20 mouse cellular contexts compared by ENCODE assay signal in genomic region chr10:93104357-93104756, GRCm38 (mm10). TPM values are rescaled to one million over a fixed set of nuclear protein-coding genes. Genes with fewer than 3 reads are reported as not detected.
DNase-seq lines count a peak whose midpoint lies in the region; ATAC-seq and TF ChIP-seq lines count a peak whose summit lies in the region.
"Had no signal": no experiment of that assay in that cellular context is flagged by ENCODE, and none has a peak within 500 bp of the region (broad histone marks: within the 10 kb centered on the region; RNA-seq: fewer than 3 reads in every experiment).

No protein-coding gene starts in this region.

- H3K4me1 ChIP-seq in cortical plate, adult 2 months (ENCODE audit: control insufficient read depth, insufficient read depth, low read length) = no peaks in the 10 kb centered on the region
- H3K4me1 ChIP-seq: heart, embryonic 13.5 days; limb, embryonic 10.5 days; liver, embryonic 12.5 days; lung, embryonic 15.5 days; megakaryocyte, embryonic 14.5 days; neural tube, embryonic 13.5 days had no signal

- DNase-seq in left cerebral cortex, adult 11 months (ENCODE audit: low spot score) = peak; percentile 77
- no peak for DNase-seq in left cerebral cortex, postnatal 10 days (ENCODE audit: extremely low spot score in 1 of 2, low spot score in 2 of 2)
- peak; percentile 54 to 73 for DNase-seq in layer of hippocampus, adult 8-10 months (ENCODE audit: low spot score in 2 of 2)
- DNase-seq in gastrocnemius, postnatal 10 days = no peak
- DNase-seq in retina, embryonic 14.5 days (ENCODE audit: low spot score) = no peak
- DNase-seq in lung, postnatal 36 days = no peak
- DNase-seq: adrenal gland, postnatal 10 days; cerebellum, adult 9-10 months; gastrocnemius, postnatal 36 days; thymus, adult 2 months had no signal

- TF ChIP-seq POLR2A in cortical plate, adult 2 months (IDR thresholded peaks at IDR 0.05; ENCODE audit: extremely low read depth, insufficient read depth, low read length) = no peak

- intact Hi-C loops in left cerebral cortex, postnatal 10 days (cut with DNase I) = no loop called here

- 0 out of 2 replicates have a peak overlapping the region, but pooled peaks have one; percentile 33 for H3K27ac ChIP-seq in cortical plate, adult 2 months (ENCODE audit: insufficient read depth, low read length)
- H3K27ac ChIP-seq: heart, embryonic 13.5 days; limb, embryonic 10.5 days; liver, embryonic 12.5 days; lung, embryonic 15.5 days; neural tube, embryonic 13.5 days had no signal

- peak; percentile 54 for ATAC-seq in megakaryocyte, adult 5-6 weeks (ENCODE audit: poor library complexity, severe bottlenecking)
- ATAC-seq: CD4-positive, CD25-positive, alpha-beta regulatory T cell, adult 4 months; forebrain, embryonic 16.5 days; liver, embryonic 12.5 days had no signal

- no peak for TF ChIP-seq CTCF in cortical plate, adult 2 months (IDR thresholded peaks at IDR 0.05; ENCODE audit: extremely low read depth, insufficient read depth, low read length)

- H3K4me3 ChIP-seq in cortical plate, adult 2 months (ENCODE audit: insufficient read depth, low read length) = no peak overlapping the region
- H3K4me3 ChIP-seq: heart, embryonic 13.5 days; limb, embryonic 10.5 days; liver, embryonic 12.5 days; lung, embryonic 15.5 days; megakaryocyte, embryonic 14.5 days; neural tube, embryonic 13.5 days had no signal

RNA-seq across cellular contexts. Expression of gene Cfap54, which starts 22.9 kb away (rescaled TPM):
- total RNA-seq in left cerebral cortex, postnatal 10 days (2021) = 10 to 100 TPM; 13.4 to 19.2 TPM
- 3.9 TPM in 2 replicates for polyA plus RNA-seq in cortical plate, adult 2 months (2012; rRNA removed)
- total RNA-seq in layer of hippocampus, adult 8-10 months (2022) = 10 to 100 TPM; 15.7 to 23.5 (median 20.8) TPM
- total RNA-seq in megakaryocyte, adult 5-6 weeks (2015) = 0.25 and 0.57 TPM in 2 replicates
- total RNA-seq in megakaryocyte, adult 5-6 weeks (2017) = 0.24 and 1.1 TPM in 2 replicates
- 1 to 10 TPM in 1 of 2 experiments, under 1 TPM in 1; 0.54 to 1.1 TPM for total RNA-seq in gastrocnemius, postnatal 10 days (2021)

RNA-seq across cellular contexts. Expression of gene Cdk17, which starts 56.3 kb away (rescaled TPM):
- total RNA-seq in left cerebral cortex, postnatal 10 days (2021) = 100 to 1,000 TPM; 141 to 150 TPM
- 134 and 142 TPM in 2 replicates for polyA plus RNA-seq in cortical plate, adult 2 months (2012; rRNA removed)
- 100 to 1,000 TPM; 169 to 201 (median 193) TPM for total RNA-seq in layer of hippocampus, adult 8-10 months (2022)
- total RNA-seq in megakaryocyte, adult 5-6 weeks (2015) = 33.0 and 36.3 TPM in 2 replicates
- total RNA-seq in megakaryocyte, adult 5-6 weeks (2017) = 36.5 and 41.5 TPM in 2 replicates
- 10 to 100 TPM; 18.6 to 22.6 TPM for total RNA-seq in gastrocnemius, postnatal 10 days (2021)

Comparison
In these comparisons a context has a peak if more than half of its experiments do, and no peak if none do; other contexts are left out.
1. DNase-seq: peak in left cerebral cortex, adult 11 months (single experiment) and layer of hippocampus, adult 8-10 months (2 of 2); none in left cerebral cortex, postnatal 10 days (0 of 2), gastrocnemius, postnatal 10 days (single experiment), retina, embryonic 14.5 days (single experiment) and lung, postnatal 36 days (single experiment).
2. RNA of gene Cfap54, which starts 22.9 kb away (total RNA-seq): 15.7 to 23.5 TPM in layer of hippocampus, adult 8-10 months and 13.4 to 19.2 TPM in left cerebral cortex, postnatal 10 days; 0.54 to 1.1 TPM in gastrocnemius, postnatal 10 days and 0.24 to 1.1 TPM in megakaryocyte, adult 5-6 weeks; every median in the first group is over 4 times any median in the second.